ENCODE assay signal across 18 mouse cellular contexts in the genomic region with DNA sequence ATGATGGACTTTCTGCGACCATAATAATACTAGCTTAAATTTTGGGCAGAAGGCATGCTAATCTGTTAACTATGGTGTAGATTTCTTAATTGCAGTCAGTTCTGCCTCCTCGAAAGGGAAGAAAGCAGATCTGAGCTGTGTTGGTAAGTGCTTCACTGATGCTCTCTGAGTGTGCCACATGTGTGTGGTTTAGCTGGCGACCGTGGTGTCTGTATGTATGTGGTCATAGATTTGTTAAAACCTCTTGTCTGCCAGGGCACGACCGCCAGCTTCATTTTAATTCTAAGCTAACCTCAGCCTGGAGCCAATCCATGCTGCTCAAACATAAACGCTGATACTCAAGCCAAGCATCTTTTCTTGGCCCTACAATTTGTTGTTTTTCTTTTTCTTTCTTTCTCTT.
"Had no signal": no experiment of that assay in that cellular context is flagged by ENCODE, and none has a peak within 500 bp of the region (broad histone marks: within the 10 kb centered on the region; RNA-seq: fewer than 3 reads in every experiment).

No protein-coding gene starts in this region.

- H3K27me3 ChIP-seq: midbrain, embryonic 13.5 days; neural tube, embryonic 13.5 days; neural tube, embryonic 15.5 days had no signal

- H3K27ac ChIP-seq: midbrain, embryonic 10.5 days; midbrain, embryonic 13.5 days; neural tube, embryonic 13.5 days; neural tube, embryonic 15.5 days had no signal

- H3K4me1 ChIP-seq: midbrain, embryonic 10.5 days; midbrain, embryonic 13.5 days; neural tube, embryonic 13.5 days; neural tube, embryonic 15.5 days had no signal

- ATAC-seq: midbrain, embryonic 13.5 days; midbrain, embryonic 16.5 days had no signal

- DNase-seq: lung, adult 18-20 months; lung, embryonic 14.5 days; lung, postnatal 10 days; lung, postnatal 4 days; retina, postnatal 1 day; right cerebral cortex, adult 18-20 months; right cerebral cortex, postnatal 25 days; right cerebral cortex, postnatal 4 days; spleen, adult 18-20 months; thymus, adult 2 months; thymus, postnatal 25 days; thymus, postnatal 4 days had no signal

- H3K4me3 ChIP-seq: midbrain, embryonic 10.5 days; midbrain, embryonic 13.5 days; myocyte; neural tube, embryonic 13.5 days; neural tube, embryonic 15.5 days had no signal

- H3K9ac ChIP-seq: lung, embryonic 14.5 days; midbrain, embryonic 13.5 days; neural tube, embryonic 13.5 days; neural tube, embryonic 15.5 days had no signal

- H3K9me3 ChIP-seq: midbrain, embryonic 10.5 days; midbrain, embryonic 13.5 days; neural tube, embryonic 13.5 days; neural tube, embryonic 15.5 days had no signal

- H3K36me3 ChIP-seq: midbrain, embryonic 10.5 days; midbrain, embryonic 13.5 days; neural tube, embryonic 13.5 days; neural tube, embryonic 15.5 days had no signal

- H3K4me2 ChIP-seq: lung, embryonic 14.5 days; midbrain, embryonic 13.5 days; neural tube, embryonic 13.5 days; neural tube, embryonic 15.5 days had no signal
